Mouse (Mus musculus): ENCODE measurements around the gene Atcay.

DNA sequence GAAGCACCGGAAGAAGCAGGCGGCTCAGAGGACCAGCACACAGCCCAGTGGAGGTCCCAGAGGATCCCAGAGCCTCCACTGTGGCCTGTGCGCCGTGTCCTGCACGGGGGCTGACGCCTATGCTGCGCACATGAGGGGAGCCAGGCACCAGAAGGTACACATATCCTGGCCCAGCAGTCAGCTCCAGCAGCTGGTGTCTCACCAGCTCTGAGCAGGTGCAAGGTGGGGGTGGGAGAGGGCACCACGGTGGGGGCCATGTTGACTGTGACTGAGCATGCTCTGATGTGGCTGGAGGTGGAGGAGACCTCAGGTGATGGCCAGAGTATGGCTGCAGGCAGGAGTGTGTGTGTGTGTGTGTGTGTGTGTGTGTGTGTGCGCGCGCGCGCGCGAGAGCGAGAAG, 11.4 kb upstream of the Atcay start:
- TF ChIP-seq CTCF (IDR thresholded peaks at IDR 0.05; ENCODE audit: extremely low read depth, insufficient read depth, insufficient read length, insufficient replicate concordance) (no peak), POLR2A (IDR thresholded peaks at IDR 0.05; ENCODE audit: low read depth, low read length) (no peak)

Data from spleen, adult 2 months (tissue).